Mouse (Mus musculus): ENCODE results near the gene Focad. TPM values are rescaled to one million over a fixed set of nuclear protein-coding genes. Genes with fewer than 3 reads are reported as not detected.

Focad gene
- polyA plus RNA-seq, 1 experiment from 2014 or later, result 3.4 TPM

DNA sequence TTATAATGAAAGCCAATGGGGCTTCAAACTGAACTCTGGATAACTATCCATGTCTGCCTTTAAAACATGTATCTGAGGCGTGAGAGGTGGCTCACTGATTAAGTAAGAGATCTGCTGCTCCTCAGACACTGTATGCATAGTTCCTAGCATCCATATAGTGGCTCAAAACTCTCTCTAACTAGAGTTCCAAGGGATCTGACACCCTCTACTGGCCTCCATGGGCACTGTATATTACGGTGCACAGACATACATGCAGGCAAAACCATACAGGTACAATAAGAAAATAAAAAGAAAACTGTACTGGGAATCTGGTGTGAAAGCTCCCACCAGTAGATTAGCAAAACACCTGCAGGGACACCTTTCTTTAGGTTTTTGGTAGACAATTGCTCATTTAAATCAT is 186.1 kb downstream of the Focad start:
- no peak for ATAC-seq
- Histone ChIP-seq H3K9me3 (ENCODE audit: low read length) (no peaks in the 10 kb centered on the region), H3K27me3 (ENCODE audit: insufficient read depth, low read length) (no peaks in the 10 kb centered on the region), H3K4me3 (ENCODE audit: low read depth, low read length) (no peak overlapping the region), H3K36me3 (replicated peaks; ENCODE audit: insufficient read depth, low read length) (no peaks in the 10 kb centered on the region), H3K4me2 (ENCODE audit: low read depth, low read length) (no peak overlapping the region), H3K9ac (replicated peaks) (no peak overlapping the region), H3K27ac (ENCODE audit: low read depth) (no peak overlapping the region), H3K4me1 (ENCODE audit: insufficient read depth) (no peaks in the 10 kb centered on the region)
- TF ChIP-seq CTCF (IDR thresholded peaks at IDR 0.05; ENCODE audit: low read depth) (0 out of 2 replicates have a peak, but pooled peaks have one; percentile 29), EP300 (IDR thresholded peaks at IDR 0.05; ENCODE audit: low read depth) (no peak)
- no peak for DNase-seq
- WGBS (ENCODE audit: insufficient replicate concordance), result 95% methylated on average over 2 of the region's 2 CpGs

DNA sequence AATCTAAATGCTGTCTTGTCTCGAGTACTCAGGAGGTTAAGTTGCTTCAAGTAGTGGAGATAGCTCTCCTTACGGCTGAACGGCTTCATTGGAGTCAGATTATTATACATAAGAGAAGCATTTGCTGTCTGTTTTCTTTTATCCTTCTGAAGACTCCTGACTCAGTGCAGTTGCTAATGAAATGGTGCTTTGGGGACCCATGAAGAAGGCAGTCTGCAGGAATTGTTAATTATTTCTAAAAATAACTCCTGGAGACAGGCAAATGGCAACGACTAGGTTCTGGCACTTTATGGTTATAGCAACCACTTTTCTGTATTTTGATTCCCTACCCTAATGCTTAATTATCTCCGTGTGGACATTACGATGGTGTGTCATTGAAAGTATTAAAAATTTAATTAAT is 201.1 kb downstream of the Focad start:
- H3K9ac ChIP-seq (replicated peaks), result no peak overlapping the region
- H3K9me3 ChIP-seq (ENCODE audit: low read length), result no peaks in the 10 kb centered on the region
- no peak for ATAC-seq
- WGBS (ENCODE audit: insufficient replicate concordance), result 83% methylated on average over 6 of the region's 6 CpGs
- H3K4me1 ChIP-seq (ENCODE audit: insufficient read depth), result no peaks in the 10 kb centered on the region
- H3K27me3 ChIP-seq (ENCODE audit: insufficient read depth, low read length), result no peaks in the 10 kb centered on the region
- H3K4me2 ChIP-seq (ENCODE audit: low read depth, low read length), result no peak overlapping the region
- no peak overlapping the region for H3K4me3 ChIP-seq (ENCODE audit: low read depth, low read length)
- TF ChIP-seq CTCF (IDR thresholded peaks at IDR 0.05; ENCODE audit: low read depth) (no peak), EP300 (IDR thresholded peaks at IDR 0.05; ENCODE audit: low read depth) (no peak)
- no peak for DNase-seq
- no peak overlapping the region for H3K27ac ChIP-seq (ENCODE audit: low read depth)
- H3K36me3 ChIP-seq (replicated peaks; ENCODE audit: insufficient read depth, low read length), result no peaks in the 10 kb centered on the region

DNA sequence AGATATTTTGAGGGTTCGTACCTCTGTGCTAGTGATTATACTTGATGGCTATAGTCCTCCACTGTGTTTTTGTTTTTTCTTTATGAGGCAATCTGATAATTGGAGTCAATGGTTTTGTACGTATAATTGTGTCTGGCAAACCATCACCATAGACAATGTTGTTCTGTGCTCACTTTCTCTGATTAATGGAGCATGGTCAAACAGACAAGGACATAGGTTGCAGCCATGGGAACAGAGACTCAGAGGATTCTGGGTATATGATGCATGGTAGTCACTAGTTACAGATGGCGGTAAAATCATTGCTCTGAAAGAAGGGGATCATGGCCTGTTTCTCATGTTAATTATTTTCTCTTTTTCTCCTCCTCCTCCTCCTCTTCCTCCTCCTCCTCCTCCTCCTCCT is 205.1 kb downstream of the Focad start:
- Histone ChIP-seq H3K27me3 (ENCODE audit: insufficient read depth, low read length) (no peaks in the 10 kb centered on the region), H3K9me3 (ENCODE audit: low read length) (no peaks in the 10 kb centered on the region), H3K4me3 (ENCODE audit: low read depth, low read length) (no peak overlapping the region), H3K27ac (ENCODE audit: low read depth) (no peak overlapping the region), H3K4me1 (ENCODE audit: insufficient read depth) (no peaks in the 10 kb centered on the region), H3K9ac (replicated peaks) (no peak overlapping the region), H3K36me3 (replicated peaks; ENCODE audit: insufficient read depth, low read length) (no peaks in the 10 kb centered on the region), H3K4me2 (ENCODE audit: low read depth, low read length) (no peak overlapping the region)
- ATAC-seq (no peak), DNase-seq (no peak)
- TF ChIP-seq EP300 (IDR thresholded peaks at IDR 0.05; ENCODE audit: low read depth), result no peak
- no peak for TF ChIP-seq CTCF (IDR thresholded peaks at IDR 0.05; ENCODE audit: low read depth)
- 83% methylated on average over 3 of the region's 3 CpGs for WGBS (ENCODE audit: insufficient replicate concordance)

DNA sequence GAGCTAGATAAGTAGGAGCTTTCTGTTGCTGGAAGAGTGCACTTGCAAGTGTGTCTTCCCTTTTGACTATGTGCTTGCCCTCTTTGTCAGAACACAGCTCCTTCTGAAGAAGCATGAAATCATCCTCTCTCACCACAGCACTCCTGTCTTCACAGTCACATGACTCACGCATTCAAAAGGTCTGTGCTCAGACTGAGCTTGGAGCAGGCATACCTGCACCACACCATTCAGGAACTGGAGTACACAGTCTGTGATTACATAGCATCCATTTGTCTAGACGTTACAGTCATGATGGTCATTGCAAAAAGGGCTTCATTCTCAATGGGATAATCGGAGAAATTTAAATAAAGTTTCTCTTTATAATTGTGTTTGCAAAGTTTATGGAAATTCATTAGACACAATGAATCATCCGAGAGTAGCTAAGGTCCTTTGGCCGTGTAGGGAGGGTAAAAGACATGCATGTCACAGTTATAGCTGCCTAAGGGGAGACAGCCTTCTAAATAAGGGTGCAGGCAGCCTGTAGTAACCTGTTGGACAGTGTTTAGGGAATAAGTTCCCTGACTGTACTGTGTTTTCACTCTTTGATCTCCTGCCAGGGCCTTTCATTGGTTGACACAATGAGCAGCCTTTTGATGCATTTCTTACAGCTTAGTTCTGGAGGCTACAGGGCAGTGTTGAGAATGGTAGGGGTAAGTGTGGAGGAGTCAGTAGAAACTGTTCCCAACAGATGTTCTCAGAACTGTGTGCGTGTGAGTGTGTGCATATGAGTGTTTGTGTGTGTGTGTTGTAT is 206.6 kb downstream of the Focad start:
- H3K4me1 ChIP-seq (ENCODE audit: insufficient read depth), result no peaks in the 10 kb centered on the region
- 78% methylated on average over 6 of the region's 6 CpGs for WGBS (ENCODE audit: insufficient replicate concordance)
- H3K9ac ChIP-seq (replicated peaks), result no peak overlapping the region
- no peaks in the 10 kb centered on the region for H3K27me3 ChIP-seq (ENCODE audit: insufficient read depth, low read length)
- no peaks in the 10 kb centered on the region for H3K36me3 ChIP-seq (replicated peaks; ENCODE audit: insufficient read depth, low read length)
- no peaks in the 10 kb centered on the region for H3K9me3 ChIP-seq (ENCODE audit: low read length)
- no peak for ATAC-seq
- no peak overlapping the region for H3K4me3 ChIP-seq (ENCODE audit: low read depth, low read length)
- no peak overlapping the region for H3K27ac ChIP-seq (ENCODE audit: low read depth)
- no peak for TF ChIP-seq CTCF (IDR thresholded peaks at IDR 0.05; ENCODE audit: low read depth)
- no peak for TF ChIP-seq EP300 (IDR thresholded peaks at IDR 0.05; ENCODE audit: low read depth)
- H3K4me2 ChIP-seq (ENCODE audit: low read depth, low read length), result no peak overlapping the region
- no peak for DNase-seq

DNA sequence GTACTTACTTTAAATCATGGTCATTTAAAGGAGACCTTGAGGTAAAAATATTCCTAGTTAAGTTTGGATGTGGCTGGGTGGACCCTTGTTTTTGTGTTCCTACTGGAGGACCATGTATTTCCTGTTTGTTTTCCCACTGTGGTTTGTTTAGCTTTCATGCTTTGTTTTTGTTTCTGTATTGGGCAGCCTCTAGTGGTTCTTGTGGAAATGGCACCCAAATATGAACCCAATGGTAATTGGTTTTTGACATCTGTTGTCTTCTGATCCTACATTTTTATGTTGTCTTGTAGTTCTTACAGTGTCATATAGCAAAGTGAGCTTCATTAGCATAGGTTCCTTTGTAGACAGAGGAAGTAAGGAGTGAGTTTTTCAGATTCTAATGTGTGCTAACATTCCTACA is 207.9 kb downstream of the Focad start:
- Histone ChIP-seq H3K27ac (ENCODE audit: low read depth) (no peak overlapping the region), H3K36me3 (replicated peaks; ENCODE audit: insufficient read depth, low read length) (no peaks in the 10 kb centered on the region), H3K27me3 (ENCODE audit: insufficient read depth, low read length) (no peaks in the 10 kb centered on the region), H3K9ac (replicated peaks) (no peak overlapping the region), H3K4me3 (ENCODE audit: low read depth, low read length) (no peak overlapping the region), H3K9me3 (ENCODE audit: low read length) (no peaks in the 10 kb centered on the region), H3K4me2 (ENCODE audit: low read depth, low read length) (no peak overlapping the region), H3K4me1 (ENCODE audit: insufficient read depth) (no peaks in the 10 kb centered on the region)
- DNase-seq (no peak), ATAC-seq (no peak)
- no peak for TF ChIP-seq EP300 (IDR thresholded peaks at IDR 0.05; ENCODE audit: low read depth)
- peak; percentile 74 for TF ChIP-seq CTCF (IDR thresholded peaks at IDR 0.05; ENCODE audit: low read depth)

DNA sequence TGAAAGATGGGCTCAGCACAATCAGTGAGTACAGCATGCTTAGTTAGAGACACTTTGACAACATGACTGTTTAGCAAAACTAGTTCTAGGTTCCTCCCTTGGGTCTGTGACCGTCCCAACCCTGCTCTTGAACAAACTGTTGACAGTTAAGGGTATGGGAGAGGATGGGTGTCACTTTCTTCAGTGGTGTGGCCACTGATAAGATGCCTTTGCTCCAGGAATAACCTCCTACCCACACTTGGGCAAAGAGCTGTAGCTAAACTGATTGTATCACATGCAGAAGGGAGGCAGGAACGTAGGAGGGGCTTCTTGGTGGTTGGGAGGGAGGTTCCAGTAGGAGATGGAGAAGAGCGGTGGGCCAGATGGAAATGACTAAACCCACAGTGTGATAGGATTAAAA is 213.3 kb downstream of the Focad start:
- H3K4me2 ChIP-seq (ENCODE audit: low read depth, low read length), result no peak overlapping the region
- WGBS (ENCODE audit: insufficient replicate concordance), result 54% methylated on average over 3 of the region's 3 CpGs
- no peaks in the 10 kb centered on the region for H3K9me3 ChIP-seq (ENCODE audit: low read length)
- DNase-seq (no peak), ATAC-seq (peak; percentile 62)
- TF ChIP-seq CTCF (IDR thresholded peaks at IDR 0.05; ENCODE audit: low read depth) (no peak), EP300 (IDR thresholded peaks at IDR 0.05; ENCODE audit: low read depth) (peak; percentile 43; the same call in 1 of the 2 replicates)
- H3K36me3 ChIP-seq (replicated peaks; ENCODE audit: insufficient read depth, low read length), result no peaks in the 10 kb centered on the region
- no peaks in the 10 kb centered on the region for H3K27me3 ChIP-seq (ENCODE audit: insufficient read depth, low read length)
- H3K4me3 ChIP-seq (ENCODE audit: low read depth, low read length), result no peak overlapping the region
- no peak overlapping the region for H3K9ac ChIP-seq (replicated peaks)
- no peak overlapping the region for H3K27ac ChIP-seq (ENCODE audit: low read depth)
- H3K4me1 ChIP-seq (ENCODE audit: insufficient read depth), result no peaks in the 10 kb centered on the region; the same call in 1 of the 2 replicates
